Mouse (Mus musculus) heart, embryonic 16.5 days (tissue): ENCODE measurements around the gene Id2. TPM values are rescaled to one million over a fixed set of nuclear protein-coding genes. Genes with fewer than 3 reads are reported as not detected.

Experiments used
- ATAC-seq: fragments of 200-750 bp; cut with Nextera tagmentation; replicated peaks from 2 replicates; pipeline ENCODE4 v1.8.0; 2017; ENCODE audit warnings: moderate number of reproducible peaks; ENCODE audit not compliant: insufficient read depth, low FRiP score; ENCODE audit errors: extremely low read depth
- H3K27ac ChIP-seq: fragments of 300-500 bp; sonication (generic); 2 replicates; pipeline ENCODE4 v1.5.1; 2014; ENCODE audit warnings: mild to moderate bottlenecking, low read length, control low read depth, moderate library complexity
- H3K27me3 ChIP-seq: fragments of 300-500 bp; sonication (generic); 2 replicates; pipeline ENCODE4 v1.6.1; 2014; ENCODE audit warnings: low read length, mixed read lengths; ENCODE audit not compliant: control insufficient read depth, insufficient read depth
- H3K36me3 ChIP-seq: fragments of 300-500 bp; sonication (generic); 2 replicates; pipeline ENCODE4 v1.6.1; 2014; ENCODE audit not compliant: control insufficient read depth, insufficient read depth
- H3K4me1 ChIP-seq: fragments of 300-500 bp; sonication (generic); 2 replicates; pipeline ENCODE4 v1.6.1; 2014; ENCODE audit warnings: low read length, mixed read lengths; ENCODE audit not compliant: control insufficient read depth, insufficient read depth
- H3K4me2 ChIP-seq: fragments of 300-500 bp; sonication (generic); 2 replicates; pipeline ENCODE4 v1.6.1; 2014; ENCODE audit warnings: low read depth, mild to moderate bottlenecking, control low read depth, low read length
- H3K4me3 ChIP-seq: fragments of 300-500 bp; sonication (generic); 2 replicates; pipeline ENCODE4 v1.5.1; 2014; ENCODE audit warnings: mild to moderate bottlenecking, control low read depth, low read length
- H3K9ac ChIP-seq: fragments of 300-500 bp; sonication (generic); 2 replicates; pipeline ENCODE4 v1.6.1; 2014; ENCODE audit warnings: low read length, control low read depth
- H3K9me3 ChIP-seq: fragments of 300-500 bp; sonication (generic); replicated peaks from 2 replicates; pipeline ENCODE4 v1.6.1; 2016; ENCODE audit warnings: low read length; ENCODE audit not compliant: control insufficient read depth
- WGBS: fragments of 180-500 bp; shearing (Covaris S2); extraction: QIAGEN DNeasy Blood & Tissue Kit; methylation state at CpG from one replicate; pipeline ENCODE4 v1.1.7; 2014; 5-methylcytosine and 5-hydroxymethylcytosine counted together
- polyA plus RNA-seq: library from polyadenylated mRNA; unstranded; fragments of >200 nt; fragmentation: Nextera tagmentation; extraction: Ambion mirVana; gene quantifications from 2 replicates; pipeline ENCODE4 v1.2.1, GENCODE M21; 2015

The Id2 gene
- polyA plus RNA-seq, 1 experiment from 2014 or later = 157 TPM

- H3K27me3 ChIP-seq = no peaks in the 10 kb centered on the region
- no peaks in the 10 kb centered on the region for H3K36me3 ChIP-seq
- peaks cover 14% of the 10 kb centered on the region for H3K4me1 ChIP-seq
- H3K9me3 ChIP-seq = 0 out of 2 replicates have a peak, but pooled peaks cover 3% of the 10 kb centered on the region
- no peak overlapping the region for H3K27ac ChIP-seq
- WGBS = 80% methylated on average over 2 of the region's 2 CpGs
- no peak overlapping the region for H3K4me3 ChIP-seq
- H3K9ac ChIP-seq = no peak overlapping the region
- H3K4me2 ChIP-seq = no peak overlapping the region
- ATAC-seq = no peak
These were observed 16.4 kb upstream of the Id2 start for GRCm38 (mm10) chr12:25113357-25113756.

GRCm38 (mm10) chr12:25112806-25113205 lies 15.9 kb upstream of the Id2 start:
- H3K9me3 ChIP-seq = 0 out of 2 replicates have a peak, but pooled peaks cover 3% of the 10 kb centered on the region
- WGBS = 89% methylated on average over 2 of the region's 2 CpGs

GRCm38 (mm10) chr12:25110682-25111078 lies 13.7 kb upstream of the Id2 start:
- Histone ChIP-seq H3K27me3 (no peaks in the 10 kb centered on the region), H3K27ac (peak overlapping the region; percentile 22; the same call in 1 of the 2 replicates), H3K4me2 (no peak overlapping the region), H3K9me3 (0 out of 2 replicates have a peak, but pooled peaks cover 3% of the 10 kb centered on the region), H3K9ac (no peak overlapping the region), H3K4me3 (no peak overlapping the region), H3K36me3 (no peaks in the 10 kb centered on the region), H3K4me1 (peaks cover 5% of the 10 kb centered on the region; the same call in 1 of the 2 replicates)
- ATAC-seq = 0 out of 2 replicates have a peak, but pooled peaks have one; percentile 14
- 75% methylated on average over 7 of the region's 7 CpGs for WGBS

More at GRCm38 (mm10) chr12:25112806-25113205, 15.9 kb upstream of the Id2 start:
- H3K36me3 ChIP-seq = no peaks in the 10 kb centered on the region
- H3K4me2 ChIP-seq = no peak overlapping the region
- H3K27me3 ChIP-seq = no peaks in the 10 kb centered on the region
- no peak for ATAC-seq
- peaks cover 9% of the 10 kb centered on the region for H3K4me1 ChIP-seq
- H3K27ac ChIP-seq = no peak overlapping the region
- no peak overlapping the region for H3K9ac ChIP-seq
- no peak overlapping the region for H3K4me3 ChIP-seq

DNA sequence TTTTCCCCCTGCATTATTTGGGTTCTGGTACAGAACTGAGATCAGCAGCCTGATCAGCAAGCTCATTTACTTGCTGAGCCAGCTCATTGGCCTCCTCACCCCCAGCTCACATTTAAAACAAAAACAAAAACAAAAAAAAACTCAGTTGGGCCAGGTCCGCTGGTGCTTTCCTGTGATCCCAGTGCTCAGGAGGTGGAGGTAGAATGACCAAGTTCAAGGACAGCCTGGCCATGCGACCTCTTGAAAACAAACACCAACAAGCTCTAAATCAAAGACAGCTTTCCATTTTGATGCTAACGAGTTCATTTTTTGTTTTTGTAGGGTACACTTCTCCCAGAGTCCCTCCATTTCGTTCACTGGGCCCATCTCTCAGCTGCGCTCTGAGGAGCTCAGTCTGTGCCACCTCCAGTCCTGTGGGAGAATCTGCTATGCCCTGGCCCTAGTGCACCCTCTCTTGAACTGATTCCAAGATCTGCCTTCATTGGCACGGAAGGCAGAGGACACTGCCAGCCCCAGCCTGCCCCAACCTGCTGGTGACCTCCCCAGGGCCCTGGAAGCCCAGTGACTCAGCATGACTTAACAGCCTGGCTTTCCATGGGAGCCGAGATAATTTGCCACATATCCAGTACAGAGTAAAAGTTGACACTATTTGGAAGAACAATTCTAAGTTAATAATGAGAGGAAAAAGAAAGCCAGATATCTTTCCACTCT lies 13.2 kb upstream of the Id2 start:
- Histone ChIP-seq H3K9me3 (0 out of 2 replicates have a peak, but pooled peaks cover 3% of the 10 kb centered on the region), H3K9ac (no peak overlapping the region), H3K27ac (0 out of 2 replicates have a peak overlapping the region, but pooled peaks have one; percentile 24), H3K4me1 (peaks cover 5% of the 10 kb centered on the region; the same call in 1 of the 2 replicates), H3K4me2 (no peak overlapping the region), H3K4me3 (no peak overlapping the region), H3K36me3 (no peaks in the 10 kb centered on the region), H3K27me3 (no peaks in the 10 kb centered on the region)
- ATAC-seq = peak; percentile 38; the same call in 1 of the 2 replicates
- WGBS = 70% methylated on average over 7 of the region's 7 CpGs

- no peaks in the 10 kb centered on the region for H3K36me3 ChIP-seq
- H3K9me3 ChIP-seq = no peaks in the 10 kb centered on the region
- no peak overlapping the region for H3K27ac ChIP-seq
- no peak overlapping the region for H3K9ac ChIP-seq
- ATAC-seq = no peak
- WGBS = 63% methylated on average over 2 of the region's 2 CpGs
- no peak overlapping the region for H3K4me3 ChIP-seq
- H3K27me3 ChIP-seq = no peaks in the 10 kb centered on the region
- no peak overlapping the region for H3K4me2 ChIP-seq
- peaks cover 8% of the 10 kb centered on the region; the same call in 1 of the 2 replicates for H3K4me1 ChIP-seq
These were observed 11.9 kb upstream of the Id2 start for GRCm38 (mm10) chr12:25108865-25109264.

- no peaks in the 10 kb centered on the region for H3K9me3 ChIP-seq
- H3K27me3 ChIP-seq = no peaks in the 10 kb centered on the region
- H3K36me3 ChIP-seq = no peaks in the 10 kb centered on the region
- no peak overlapping the region for H3K9ac ChIP-seq
- no peak for ATAC-seq
- no peak overlapping the region for H3K4me2 ChIP-seq
- 0 out of 2 replicates have a peak, but pooled peaks cover 10% of the 10 kb centered on the region for H3K4me1 ChIP-seq
- no peak overlapping the region for H3K4me3 ChIP-seq
- no peak overlapping the region for H3K27ac ChIP-seq
These were observed 7.6 kb upstream of the Id2 start for GRCm38 (mm10) chr12:25104541-25104940.

DNA sequence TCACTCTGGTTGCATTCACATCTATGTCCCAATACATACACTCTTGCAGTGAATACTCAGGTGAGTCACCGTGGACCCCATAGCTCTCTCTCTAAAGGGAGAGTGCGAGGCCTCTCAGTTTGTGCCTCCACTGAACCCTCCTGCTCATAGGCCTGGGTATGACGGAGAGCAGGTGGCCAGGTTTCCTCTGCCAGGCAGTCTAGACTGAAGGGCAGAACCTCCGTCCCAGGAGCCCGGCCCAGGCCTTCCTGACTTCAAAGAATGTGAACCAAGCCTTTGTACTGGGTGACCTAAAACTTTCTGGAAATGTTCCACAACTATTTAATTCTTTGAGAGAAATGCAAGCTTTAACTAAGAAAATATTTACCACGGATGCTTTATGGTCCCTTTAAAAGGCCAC lies 7.0 kb upstream of the Id2 start:
- Histone ChIP-seq H3K9me3 (no peaks in the 10 kb centered on the region), H3K36me3 (no peaks in the 10 kb centered on the region), H3K9ac (no peak overlapping the region), H3K4me2 (no peak overlapping the region), H3K4me1 (0 out of 2 replicates have a peak, but pooled peaks cover 7% of the 10 kb centered on the region), H3K27me3 (no peaks in the 10 kb centered on the region), H3K27ac (no peak overlapping the region), H3K4me3 (no peak overlapping the region)
- ATAC-seq = no peak
- WGBS = 76% methylated on average over 6 of the region's 6 CpGs

- ATAC-seq = no peak
- no peaks in the 10 kb centered on the region for H3K9me3 ChIP-seq
- H3K4me3 ChIP-seq = no peak overlapping the region
- peaks cover 22% of the 10 kb centered on the region for H3K4me1 ChIP-seq
- H3K36me3 ChIP-seq = no peaks in the 10 kb centered on the region
- WGBS = 29% methylated on average over 5 of the region's 5 CpGs
- H3K27me3 ChIP-seq = no peaks in the 10 kb centered on the region
- H3K4me2 ChIP-seq = peak overlapping the region; percentile 76
- peak overlapping the region; percentile 80; the same call in 1 of the 2 replicates for H3K9ac ChIP-seq
- no peak overlapping the region; the same call in 1 of the 2 replicates for H3K27ac ChIP-seq
These were observed 4.4 kb upstream of the Id2 start for GRCm38 (mm10) chr12:25101389-25101788.
